Mouse (Mus musculus) adrenal gland, postnatal 4 days (tissue): Measurements from ENCODE around the gene Nsun2. TPM values are rescaled to one million over a fixed set of nuclear protein-coding genes. Genes with fewer than 3 reads are reported as not detected.
"Not testable (repeated sequence)": the region's sequence is repeated elsewhere in the genome, so short reads cannot be mapped to it uniquely, and the experiment has no call there.

ENCODE experiments used
- DNase-seq, 2 experiments: peaks; one replicate each; pipeline ENCODE4 v3.0.0; 2021 to 2022; ENCODE audit warnings: low spot score in 2 of 2, mixed read lengths in 2 of 2
- total RNA-seq, 2 experiments: library from RNA; stranded (reverse); gene quantifications; 2 replicates each; pipeline ENCODE4 v1.2.3; 2021

Gene Nsun2
- total RNA-seq, 2 experiments from 2014 or later, result 79.0 to 85.1 TPM

DNA sequence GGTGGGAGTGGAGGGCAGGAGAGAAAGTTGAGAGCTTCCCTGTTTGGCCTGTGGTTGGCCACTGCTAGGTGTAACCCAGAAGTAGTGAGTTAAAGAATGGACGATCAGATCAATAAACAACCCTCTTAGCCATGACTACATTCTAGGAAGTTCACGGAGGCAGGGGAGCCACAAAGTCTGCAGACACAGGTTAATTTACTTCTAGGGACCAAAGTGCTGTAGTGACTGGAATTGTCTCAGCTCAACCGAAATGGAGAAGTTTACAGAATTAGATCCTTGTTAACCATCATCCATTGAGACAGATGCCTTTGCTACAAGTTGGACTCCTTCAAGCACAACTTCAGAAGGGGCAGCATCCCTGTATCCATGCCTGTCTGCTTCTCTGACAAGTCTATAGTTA is 54.3 kb downstream of the Nsun2 start:
- DNase-seq, result no peak

DNA sequence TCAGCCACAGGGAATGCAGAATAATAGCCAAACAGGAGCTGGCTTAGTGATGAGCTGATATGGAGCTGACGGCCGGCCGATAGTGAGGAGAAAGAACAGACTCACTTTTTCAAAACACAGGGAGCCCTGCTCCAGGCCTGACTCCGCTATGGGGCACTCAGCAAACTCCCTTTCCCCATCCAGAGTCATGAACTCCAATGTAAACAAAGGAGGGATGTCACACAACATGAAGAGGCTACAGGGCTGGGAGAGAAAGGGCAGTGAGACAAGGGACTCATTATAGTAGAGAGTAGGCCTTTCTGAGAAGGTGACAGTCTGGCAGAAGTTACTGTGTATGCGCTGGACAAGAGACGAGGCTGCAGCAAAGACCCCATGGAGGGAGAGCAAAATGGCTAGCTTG is 54.7 kb downstream of the Nsun2 start:
- no peak for DNase-seq

DNA sequence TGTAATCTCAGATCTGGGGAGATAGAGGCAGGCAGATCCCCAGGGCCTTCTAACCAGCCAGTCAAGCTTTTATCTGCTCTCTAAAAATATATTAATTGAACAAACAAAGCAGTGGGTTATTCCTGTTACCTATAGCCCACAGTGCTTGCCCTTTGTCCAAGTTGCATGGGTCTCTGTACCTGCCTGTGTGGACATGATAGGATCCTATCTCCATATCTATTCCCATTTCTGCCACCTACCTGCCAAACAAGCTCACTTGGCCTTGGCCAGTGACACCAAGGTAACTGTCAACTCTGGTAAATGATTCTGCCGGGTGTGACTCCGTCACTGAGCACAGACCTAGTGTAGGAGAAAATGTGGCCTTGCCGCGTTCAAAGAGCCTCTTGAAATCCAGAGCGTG is 57.8 kb downstream of the Nsun2 start:
- DNase-seq, result no peak

DNA sequence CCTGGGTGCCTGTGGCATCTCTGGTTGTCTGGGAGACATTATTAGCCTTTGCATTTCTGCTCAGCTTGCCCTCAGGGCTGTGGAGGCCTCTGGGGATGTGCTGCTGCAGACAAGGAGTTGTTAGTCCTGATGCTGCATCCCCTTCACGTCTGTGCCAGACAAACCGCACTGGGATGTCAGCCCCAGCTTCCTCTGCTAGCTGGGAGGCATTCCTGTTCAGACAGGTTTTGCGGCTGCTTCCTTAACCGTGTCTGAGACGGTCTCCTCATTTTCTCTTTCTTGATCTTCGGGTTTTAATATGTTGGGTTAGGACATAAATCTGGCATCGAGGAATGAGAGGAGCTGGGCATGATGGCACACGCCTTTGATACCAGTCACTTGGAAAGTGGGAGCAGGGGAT is 58.7 kb downstream of the Nsun2 start:
- no peak for DNase-seq

DNA sequence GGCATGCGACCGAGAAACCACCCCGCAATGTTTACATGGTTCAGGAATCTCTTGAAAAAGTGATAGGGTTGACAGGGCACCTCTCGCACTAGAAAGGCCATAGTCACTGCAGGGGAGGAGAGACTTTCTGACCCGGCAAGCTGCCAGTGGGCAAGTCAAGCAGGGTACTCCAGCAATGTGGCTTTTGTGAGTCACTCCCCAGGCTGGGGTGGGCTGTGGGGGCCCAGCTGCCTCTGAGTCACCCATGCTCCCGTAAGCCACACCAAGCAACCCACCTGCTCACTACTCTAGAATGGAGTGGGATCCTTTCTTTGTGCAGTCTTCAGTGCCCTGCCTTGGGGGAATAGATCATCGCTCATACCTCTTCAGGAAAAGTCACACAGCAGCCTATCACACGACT is 59.9 kb downstream of the Nsun2 start:
- DNase-seq, result no peak

DNA sequence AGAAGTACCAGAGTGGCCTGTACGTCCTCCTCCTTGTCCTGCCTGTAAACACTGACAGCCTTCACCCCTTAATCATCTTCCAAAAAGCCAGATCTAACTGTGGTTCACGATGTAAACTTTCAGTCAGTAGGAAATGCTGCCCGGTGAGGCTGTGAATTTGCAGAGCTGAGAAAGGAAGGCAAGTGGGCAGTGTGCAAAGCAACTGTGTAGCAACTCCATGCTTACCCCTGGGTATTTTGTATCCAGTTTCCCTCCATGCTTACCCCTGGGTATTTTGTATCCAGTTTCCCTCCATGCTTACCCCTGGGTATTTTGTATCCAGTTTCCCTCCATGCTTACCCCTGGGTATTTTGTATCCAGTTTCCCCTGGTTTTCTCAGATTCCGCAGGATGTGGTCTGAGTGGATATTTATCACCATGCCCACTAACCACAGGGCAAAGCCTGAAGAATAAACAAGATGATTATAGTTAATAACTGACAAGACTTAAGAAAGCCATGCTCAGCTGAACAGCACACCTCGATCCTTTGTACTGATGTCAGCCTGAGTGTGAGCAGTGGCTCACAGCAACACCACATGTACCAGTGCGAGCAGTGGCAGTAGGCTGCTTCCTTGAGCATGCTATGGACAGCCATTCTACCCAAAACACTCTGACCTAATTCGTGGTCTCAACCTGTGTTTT is 61.2 kb downstream of the Nsun2 start:
- DNase-seq, result no peak

DNA sequence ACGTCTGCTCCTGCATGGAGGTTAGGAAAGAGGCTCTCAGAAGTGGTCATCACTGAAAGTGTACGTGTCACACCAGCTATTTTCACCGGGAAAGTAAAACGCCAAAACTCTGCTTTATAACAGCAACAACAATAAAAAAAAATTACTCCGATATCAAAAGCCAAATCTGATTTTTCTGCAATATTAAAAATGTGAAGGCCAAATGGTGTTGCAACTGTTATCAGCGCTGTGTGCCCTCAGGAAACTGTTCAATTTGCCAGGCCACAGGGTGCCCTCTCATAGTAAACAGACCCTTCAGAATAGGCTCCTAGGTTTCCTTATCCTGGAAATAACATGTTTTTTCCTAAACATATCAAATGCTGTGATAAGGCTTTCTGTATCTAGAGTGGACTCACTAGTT is 62.4 kb downstream of the Nsun2 start:
- DNase-seq, result no peak

DNA sequence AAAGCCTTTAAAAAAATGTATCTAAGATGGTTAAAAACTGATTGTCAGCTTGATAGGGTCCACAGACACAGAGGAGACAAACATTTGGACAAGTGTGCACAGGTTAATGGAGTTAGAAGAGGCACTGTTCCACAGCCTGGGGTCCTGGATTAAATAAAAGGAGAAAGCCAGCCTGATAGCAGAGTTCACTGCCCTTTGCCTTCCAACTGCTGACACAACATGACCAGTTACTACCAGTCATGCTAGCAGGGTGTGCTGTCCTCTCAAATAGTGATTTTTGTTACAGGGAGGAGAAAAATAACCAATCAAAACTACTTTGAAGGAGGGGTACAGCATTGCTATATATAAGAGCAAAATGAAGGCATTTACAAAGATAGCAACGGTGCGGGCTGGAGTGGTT is 63.0 kb downstream of the Nsun2 start:
- no peak for DNase-seq

DNA sequence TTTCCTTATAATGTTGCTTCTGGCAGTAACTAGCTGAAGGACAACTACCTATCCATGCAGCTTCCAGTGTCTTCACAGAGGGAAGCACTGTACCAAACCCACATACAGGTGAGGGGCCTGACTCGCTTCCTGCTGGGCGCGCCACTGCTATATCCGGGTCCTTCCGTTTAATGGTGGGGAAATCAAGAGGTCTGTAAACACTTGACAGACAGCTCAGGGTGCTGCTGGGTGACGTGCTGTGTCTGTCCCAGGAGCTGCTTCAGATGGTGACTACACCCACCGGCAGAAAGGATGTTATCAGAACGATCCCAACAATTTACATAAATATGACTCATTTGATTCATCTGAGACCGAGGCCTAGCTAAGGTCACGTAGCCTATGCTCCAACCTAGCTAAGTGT is 65.3 kb downstream of the Nsun2 start:
- DNase-seq, result no peak

DNA sequence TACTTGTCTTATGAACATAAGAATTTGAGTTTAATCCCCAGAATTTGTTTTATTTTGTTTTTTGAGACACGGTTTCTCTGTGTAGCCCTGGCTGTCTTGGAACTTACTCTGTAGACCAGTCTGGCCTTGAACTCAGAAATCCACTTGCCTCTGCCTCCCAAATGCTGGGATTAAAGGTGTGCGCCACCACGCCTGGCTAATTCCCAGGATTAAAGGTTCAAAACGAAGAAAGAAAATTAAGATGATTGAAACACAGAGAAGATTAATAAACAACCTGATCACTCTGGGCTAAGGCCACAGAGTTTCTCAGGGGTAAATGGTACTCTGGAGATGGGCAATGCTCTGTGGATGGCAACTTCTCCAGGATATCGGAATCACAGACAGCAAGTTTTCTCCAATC is 67.3 kb downstream of the Nsun2 start:
- not testable (repeated sequence) for DNase-seq

DNA sequence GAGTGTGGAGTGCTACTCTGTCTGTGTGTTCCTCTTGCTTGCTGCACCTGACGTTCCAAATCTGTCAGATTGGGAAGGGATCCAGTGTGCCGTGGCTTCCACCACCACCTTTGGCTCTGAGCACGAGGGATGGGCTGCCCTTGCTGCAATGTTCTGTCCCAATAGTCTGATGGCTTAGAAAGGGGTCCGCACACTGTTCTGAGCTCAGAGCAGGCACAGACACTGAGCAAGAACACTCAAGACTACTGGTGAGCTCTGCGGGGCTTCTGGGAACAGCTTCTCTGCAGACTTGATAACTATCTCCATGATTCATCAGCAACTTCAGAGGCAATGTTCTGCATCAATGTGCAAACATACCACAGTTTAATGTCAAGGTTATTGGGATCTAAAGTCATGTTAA is 67.8 kb downstream of the Nsun2 start:
- no peak for DNase-seq

DNA sequence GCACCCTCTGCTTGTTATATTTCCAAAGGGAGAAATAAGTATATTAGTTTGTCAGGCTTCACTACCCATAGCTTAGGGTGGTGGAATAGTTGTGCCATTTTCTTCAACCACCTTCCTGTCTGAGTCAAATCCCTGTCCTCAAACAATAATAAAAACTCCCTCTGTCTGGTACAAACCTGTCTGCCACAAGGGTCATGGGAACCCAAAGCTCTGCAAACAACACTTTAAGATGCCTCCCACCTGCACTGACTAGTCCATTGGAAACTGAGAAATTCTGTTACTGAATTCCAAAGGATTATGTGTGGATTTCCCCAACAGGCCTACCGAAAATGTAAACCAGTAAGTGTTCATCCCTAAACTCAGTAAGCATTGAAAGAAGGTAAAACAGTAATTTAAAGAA is 71.1 kb downstream of the Nsun2 start:
- no peak for DNase-seq

DNA sequence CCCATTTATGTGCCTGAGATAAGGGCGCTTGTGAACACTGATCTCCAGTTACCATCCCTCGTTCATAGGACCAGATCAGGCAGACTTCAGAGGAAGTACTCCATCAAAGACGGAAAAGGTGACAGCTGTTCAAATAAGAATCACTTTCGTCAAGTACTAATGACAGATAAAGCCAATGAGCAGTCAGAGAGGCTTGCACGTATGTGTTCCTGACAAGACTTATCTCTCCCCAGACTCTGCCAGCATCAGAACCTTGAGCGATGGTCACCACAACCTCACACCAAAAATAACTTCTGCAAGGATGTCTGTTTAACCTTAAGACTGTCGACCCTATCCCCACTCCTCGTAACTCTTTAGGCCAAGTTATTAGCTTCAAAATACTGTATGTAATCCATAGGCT is 75.2 kb downstream of the Nsun2 start:
- DNase-seq, result no peak

DNA sequence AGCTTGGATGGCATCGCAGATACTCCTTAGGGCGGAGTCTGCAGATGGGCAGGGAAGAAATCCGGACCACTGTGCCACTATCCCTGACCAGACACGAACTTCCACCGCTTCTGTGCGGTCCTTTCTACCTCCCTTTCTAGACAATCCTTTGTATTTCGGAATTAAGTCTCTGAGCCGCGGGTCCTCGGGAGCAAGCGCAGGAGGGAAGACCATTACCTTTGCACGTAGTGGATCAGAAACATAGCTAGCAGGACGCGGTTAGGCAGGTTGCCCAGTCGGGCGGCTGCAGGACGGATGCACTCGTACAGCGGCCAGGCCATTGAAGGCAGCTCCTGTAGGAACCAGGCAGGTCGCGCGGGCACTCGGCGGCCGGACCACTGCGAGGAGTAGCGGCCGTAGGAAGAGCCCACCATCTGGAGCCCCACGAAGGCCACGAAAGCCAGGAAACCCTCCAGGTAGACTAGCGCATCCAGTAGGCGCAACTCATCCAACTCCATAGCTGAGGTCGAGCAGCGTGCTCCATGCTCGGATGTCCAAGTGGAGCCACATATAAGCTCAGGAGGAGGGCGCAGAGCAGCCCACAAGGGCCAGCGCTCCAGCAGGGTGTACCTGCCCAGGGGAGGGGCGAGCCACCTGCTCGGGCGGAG is 77.3 kb downstream of the Nsun2 start:
- peak in 1 of 2 experiments; percentile 13 for DNase-seq

DNA sequence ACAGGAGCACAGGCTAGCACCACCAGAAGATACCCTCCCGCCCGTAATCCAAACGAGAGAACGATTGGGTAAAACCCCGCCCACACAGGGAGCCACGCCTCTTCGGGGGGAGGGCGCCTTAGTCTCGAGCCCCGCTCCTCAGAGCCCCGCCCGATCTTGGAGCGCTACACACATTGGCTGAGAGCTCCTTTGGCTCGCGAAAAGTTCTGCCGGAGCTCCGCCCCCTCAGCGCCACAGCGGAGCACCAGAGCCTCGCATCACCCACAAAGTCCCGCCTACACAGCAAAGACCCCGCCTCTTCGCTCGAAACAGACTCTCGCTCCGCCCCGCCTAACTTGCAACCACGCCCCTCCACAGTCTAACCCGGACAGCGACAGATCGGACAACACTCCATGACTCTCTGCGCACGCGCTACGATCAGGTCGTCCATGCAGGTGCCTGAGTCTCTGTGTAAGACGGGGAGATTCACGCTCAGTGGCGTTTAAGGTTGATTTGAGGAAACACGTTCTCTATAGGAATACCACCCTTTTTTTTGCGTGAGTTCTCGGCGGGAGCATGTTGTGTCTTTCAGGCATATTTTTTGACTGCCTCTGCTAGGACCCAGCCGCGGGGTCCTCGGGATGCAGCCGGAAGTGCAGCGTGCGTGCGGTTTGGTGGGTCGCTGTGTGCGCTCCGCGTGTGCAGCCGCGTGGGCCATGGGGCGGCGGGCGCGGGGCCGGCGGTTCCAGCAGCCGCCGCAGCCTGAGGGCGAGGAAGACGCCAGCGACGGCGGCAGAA is 78.0 kb downstream of the Nsun2 start, which contains the start of gene Srd5a1:
TSS of gene Srd5a1 (minus strand) at position 45 of the 777 bp plus-strand sequence.
- peak; percentile 89 to 98 for DNase-seq

DNA sequence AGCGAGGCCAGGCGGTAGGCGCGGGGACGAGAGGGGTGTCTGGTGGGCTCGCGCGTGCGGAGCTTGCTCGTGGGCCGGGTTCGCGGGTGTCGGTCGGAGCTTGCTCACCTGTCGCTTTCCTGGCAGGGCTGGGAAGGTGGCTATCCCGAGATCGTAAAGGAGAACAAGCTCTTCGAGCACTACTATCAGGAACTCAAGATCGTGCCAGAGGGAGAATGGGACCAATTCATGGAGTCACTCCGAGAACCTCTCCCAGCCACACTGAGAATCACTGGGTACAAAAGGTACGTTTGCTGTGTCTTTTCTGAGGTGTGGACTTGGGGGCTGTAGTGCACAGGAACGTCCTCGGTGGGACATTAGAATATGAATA is 78.6 kb downstream of the Nsun2 start:
- no peak for DNase-seq

DNA sequence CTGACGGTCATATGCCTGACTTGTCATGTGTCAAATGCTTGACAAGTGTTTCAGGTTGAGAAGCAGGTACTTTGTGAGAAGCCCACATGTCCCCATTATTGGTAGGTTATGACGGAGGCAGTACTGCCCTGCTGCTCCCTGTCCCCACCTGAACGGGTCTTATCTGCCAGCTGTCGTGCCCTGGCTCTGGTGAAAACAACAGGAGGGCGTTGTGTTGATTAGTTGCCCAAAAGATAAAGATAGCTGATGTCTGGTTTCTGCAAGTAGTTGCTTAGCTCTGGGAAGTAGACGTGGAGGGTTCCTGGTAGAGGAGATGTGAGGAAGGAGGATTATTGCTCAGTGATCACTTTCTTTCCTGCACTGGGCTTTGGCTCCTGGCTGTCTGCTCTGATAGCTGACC is 83.2 kb downstream of the Nsun2 start:
- no peak for DNase-seq

DNA sequence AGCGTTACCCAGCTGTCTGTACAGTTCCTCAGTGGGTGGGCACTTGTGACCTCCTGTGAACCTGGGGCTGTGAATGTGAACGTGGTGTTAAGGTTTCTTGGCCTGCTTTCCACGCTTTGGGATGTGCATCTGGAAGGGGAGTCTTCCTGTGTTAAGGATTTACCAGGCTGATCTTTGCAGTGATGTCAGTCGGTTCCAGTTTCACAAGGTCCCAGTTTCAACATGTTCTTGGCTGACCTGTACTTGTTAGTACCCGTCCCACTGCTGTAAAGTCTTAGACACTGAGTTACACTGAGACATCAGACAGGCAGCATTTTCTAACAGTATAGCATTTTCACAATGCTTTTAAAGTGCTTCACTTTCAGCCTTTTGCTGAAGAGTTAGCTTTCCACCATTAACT is 90.3 kb downstream of the Nsun2 start:
- DNase-seq, result no peak

DNA sequence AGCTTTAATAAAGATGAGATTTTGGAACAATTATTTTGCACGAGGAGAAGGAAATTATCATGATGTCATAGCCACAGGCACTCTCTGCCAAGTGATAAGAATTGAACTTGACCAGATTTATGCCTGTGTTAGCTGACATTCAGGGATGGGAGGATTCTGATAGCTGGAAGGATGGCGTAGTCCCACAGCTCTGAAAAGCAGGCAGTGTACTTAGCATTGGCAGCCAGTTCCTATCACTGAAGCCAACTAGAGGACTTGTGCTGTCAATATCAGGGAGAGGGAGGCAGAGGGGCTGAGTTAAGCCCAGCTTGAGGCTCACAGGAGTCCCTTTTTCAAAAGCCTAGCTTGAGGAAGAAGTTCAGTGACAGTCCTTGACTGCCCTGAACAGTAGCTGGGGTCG is 91.0 kb downstream of the Nsun2 start:
- no peak for DNase-seq

DNA sequence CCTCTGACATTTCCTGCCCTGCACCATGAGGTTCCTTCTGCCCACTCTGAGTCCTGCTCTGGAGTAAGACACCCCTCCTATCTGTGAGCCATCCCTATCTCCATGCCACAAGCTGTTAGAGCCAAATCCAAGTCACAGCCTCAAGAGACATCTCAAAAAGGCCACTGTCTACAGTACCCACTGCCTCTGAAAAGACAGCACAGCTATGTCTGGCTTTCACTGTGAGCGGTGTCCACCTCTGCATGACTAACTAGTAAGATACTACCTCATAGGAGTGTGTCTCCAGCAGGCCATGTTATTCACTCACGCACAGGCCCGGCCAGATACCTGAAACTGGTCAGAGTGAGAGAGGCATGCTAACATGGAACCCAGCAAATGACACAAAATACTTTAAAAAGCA is 94.4 kb downstream of the Nsun2 start:
- DNase-seq, result no peak

DNA sequence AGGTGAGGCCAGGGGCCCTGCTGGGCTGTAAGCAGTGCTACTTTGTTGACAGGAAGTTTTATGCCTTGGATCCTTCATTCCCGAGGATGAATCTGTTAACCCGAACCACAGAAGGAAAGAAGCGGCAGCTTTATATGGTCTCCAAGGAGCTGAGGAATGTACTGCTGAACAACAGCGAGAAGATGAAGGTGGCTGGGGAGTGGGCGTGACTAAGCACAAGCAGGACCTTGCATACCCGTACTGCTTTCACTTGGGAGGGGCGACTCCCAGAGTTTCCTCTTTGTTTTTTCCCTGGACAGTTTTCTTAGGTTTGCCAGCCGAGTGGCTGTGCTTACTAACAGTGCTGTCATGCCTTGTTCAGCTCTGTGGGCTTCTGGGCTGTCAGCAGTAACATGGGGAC is 97.0 kb downstream of the Nsun2 start:
- DNase-seq, result no peak

DNA sequence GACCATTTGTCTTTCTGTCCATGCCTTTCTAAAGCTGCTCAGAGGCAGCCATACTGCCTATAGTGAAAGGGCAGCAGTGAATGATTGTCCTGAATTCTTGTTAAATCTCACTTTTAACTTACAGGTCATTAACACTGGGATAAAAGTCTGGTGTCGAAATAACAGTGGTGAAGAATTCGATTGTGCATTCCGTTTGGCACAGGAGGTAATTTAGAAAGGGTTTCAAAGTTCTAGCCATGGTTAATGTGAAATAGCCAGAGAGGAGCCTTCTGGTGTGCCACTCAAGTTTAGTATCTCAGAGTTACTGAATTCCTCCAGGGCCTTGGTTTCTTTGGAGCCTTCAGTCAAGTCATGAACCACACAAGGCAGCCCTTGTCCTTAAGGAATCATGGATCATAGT is 97.6 kb downstream of the Nsun2 start:
- no peak for DNase-seq

DNA sequence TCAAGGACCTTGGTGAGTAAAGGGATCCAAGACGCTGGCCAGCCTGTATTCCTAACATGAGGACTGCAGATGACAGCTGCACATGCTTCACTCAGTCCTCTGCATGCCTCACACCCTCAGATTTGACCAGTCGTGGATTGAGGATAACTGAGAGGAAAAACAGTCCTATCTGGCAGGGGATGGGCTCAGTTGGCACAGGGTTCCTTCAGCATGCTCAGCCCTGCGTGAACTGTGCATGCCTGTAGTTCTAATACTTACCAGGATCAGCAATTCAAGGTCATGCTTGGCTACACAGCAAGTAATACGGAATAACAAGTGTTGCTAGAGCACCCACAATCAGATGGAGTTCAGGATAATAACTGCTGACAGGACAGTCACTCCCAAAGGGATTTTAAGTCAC is 98.1 kb downstream of the Nsun2 start:
- no peak for DNase-seq
